Mouse (Mus musculus) retina, embryonic 14.5 days (tissue): Measurements from ENCODE around the gene Dcdc2b.

Experiments
- DNase-seq: peaks from one replicate; pipeline ENCODE4 v3.0.0-alpha.2; 2015; ENCODE audit warnings: low spot score

Dcdc2b gene

DNA sequence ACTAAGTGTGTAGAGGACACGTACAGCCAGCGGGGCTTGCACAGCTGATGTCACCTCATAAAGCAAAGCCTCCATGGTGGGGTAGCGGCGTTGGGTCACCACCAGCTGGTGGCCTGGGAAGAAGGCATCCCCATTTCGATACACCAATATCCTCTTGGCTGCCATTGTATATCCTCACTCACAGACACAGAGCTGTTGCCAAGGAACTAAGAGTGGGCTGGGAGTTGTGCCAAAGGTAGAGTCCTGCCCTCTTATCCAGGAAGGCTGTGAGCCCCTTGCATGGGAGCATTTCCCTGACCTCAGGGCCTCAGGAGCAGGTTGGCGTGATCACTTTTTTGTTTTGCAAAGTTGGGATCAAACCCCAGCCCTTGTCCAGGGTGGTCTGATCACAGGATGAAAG lies at the start of gene Dcdc2b:
Dcdc2b (minus strand) TSS at position 165 of the 400 bp plus-strand sequence.
- DNase-seq, result no peak

DNA sequence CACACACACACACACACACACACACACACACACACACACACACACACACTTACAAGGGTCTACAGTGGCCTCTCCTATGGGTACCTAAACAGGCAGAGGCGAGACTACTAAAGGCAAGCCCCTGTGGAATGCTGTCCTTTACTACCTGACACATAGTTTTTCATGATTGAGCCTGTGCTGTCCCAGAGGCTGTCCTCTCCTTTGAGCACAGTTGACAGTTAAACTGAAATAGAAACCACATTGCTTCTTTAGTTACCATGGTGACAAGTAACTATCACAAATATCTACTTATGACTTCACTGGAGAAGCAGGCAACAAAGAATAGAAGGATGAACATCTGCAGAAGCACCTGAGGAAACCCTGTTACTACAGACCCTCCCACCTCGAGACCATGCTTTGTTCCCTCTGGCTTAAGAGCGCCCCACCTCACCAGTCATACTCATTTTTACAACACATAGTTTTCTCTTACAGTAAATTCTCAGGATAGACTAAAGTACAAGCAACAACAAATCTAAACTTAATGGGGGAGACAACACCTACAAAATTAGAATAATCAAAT lies 48.3 kb upstream of the Dcdc2b start:
- DNase-seq, result no peak

DNA sequence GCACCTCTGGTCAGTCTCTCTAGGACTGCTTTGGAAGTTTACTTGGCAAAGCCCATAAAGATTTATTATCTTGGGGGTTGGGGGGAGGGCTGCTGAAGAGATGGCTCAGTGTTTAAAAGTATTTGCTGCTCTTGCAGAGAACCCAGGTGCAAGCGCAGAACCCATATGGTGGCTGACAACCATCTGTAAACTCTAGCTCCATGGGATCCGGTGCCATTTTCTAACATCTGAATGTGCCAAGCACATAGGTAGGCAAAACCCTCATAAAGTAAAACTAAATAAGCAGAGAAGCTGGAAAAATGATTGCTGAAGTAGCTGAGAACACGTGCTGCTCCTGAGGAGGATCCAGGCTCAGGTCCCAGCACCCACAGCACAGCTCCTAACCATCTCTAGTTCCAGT lies 47.5 kb upstream of the Dcdc2b start:
- no peak for DNase-seq

DNA sequence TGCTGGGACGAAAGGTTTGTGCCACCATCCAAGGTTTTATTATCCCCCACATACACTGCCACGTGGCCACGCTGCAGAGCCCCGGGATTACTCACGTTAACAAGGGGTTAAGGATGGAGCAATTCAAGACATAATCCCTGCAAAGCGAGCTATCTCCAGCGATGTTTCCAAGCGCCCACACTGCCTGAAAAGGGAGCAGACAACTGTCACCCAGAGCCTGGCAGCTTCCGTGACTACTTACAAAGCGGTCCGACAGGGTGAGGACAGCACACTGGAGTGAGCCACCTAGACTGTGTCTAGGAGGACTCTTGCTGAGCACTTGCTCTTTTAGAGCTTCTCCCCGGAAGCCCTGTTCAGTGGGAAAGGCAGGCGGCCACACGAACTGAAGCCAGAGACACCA lies 40.7 kb upstream of the Dcdc2b start:
- no peak for DNase-seq

DNA sequence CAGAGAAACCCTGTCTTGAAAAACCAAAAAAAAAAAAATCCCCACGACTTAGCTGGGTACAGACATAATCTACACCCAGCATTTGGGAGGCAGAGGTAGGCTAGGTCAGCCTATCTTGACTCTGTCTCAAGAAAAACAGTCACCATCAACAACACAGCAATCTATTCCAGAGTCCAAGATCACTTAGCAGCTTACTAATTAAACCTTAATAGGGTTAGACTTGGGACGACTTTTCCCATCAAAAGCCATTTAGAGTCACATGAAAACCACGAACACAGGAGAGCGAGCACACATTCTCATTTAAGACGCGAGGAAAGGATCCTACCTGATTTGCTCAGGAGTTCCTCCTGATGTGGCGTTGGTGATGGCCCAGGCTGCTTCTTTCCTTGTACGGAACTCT lies 36.3 kb upstream of the Dcdc2b start:
- no peak for DNase-seq

DNA sequence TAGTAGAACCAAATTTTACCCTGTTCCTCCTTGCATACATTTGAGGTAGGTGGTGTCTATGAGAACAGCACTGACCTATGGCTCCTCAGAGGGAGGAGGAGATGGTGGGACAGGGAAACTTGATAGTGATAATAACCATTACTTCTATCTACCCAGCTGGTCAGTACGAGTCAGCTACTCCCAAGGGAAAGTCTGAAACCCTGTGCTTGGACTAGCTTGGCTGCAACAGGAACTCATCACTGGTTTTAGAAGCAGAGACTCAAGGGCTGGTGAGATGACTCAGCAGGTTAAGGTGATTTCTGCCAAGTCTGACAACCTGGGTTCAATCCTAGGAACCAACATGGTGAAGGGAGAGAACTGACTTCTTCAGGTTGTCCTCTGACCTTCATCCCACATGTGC lies 34.6 kb upstream of the Dcdc2b start:
- DNase-seq, result no peak

DNA sequence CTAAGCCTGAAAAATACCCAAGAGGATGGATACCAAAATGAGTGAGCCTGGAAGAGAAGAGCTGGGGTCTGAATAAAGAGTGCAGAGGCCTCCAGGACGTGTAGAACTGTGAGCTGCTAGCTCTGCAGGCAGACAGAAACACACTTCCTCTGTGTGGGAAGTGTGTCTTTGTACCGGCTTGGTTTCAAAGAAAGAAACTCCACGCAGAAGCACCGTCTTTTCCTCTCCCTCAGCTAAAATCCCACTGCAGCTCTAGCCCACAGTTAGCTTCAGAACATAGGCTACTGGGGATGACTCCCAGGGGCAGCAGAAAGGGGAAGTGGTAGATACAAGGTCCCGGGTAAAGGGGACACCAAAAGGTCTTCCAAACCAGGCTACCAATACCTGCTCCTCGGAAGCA lies 31.1 kb upstream of the Dcdc2b start:
- DNase-seq, result no peak

DNA sequence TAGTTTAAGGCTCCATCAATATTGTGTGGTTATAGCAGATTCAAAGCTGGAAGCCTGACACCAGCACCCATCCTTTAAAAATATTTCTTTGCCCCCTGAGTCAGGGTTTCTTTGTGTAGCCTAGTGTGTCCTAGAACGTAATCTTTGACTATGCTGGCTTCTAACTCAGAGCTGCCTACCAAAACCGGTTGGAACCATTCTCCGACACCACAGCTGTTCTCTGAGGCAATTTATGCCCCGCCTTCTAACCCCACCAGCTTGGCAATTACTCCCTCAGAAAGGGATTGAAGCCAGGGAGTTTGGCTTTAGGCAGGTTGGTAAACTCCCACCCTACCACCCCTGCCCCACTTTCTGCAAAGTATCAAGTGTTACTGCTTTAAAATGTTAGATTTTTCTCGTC lies 27.7 kb upstream of the Dcdc2b start:
- DNase-seq, result no peak

DNA sequence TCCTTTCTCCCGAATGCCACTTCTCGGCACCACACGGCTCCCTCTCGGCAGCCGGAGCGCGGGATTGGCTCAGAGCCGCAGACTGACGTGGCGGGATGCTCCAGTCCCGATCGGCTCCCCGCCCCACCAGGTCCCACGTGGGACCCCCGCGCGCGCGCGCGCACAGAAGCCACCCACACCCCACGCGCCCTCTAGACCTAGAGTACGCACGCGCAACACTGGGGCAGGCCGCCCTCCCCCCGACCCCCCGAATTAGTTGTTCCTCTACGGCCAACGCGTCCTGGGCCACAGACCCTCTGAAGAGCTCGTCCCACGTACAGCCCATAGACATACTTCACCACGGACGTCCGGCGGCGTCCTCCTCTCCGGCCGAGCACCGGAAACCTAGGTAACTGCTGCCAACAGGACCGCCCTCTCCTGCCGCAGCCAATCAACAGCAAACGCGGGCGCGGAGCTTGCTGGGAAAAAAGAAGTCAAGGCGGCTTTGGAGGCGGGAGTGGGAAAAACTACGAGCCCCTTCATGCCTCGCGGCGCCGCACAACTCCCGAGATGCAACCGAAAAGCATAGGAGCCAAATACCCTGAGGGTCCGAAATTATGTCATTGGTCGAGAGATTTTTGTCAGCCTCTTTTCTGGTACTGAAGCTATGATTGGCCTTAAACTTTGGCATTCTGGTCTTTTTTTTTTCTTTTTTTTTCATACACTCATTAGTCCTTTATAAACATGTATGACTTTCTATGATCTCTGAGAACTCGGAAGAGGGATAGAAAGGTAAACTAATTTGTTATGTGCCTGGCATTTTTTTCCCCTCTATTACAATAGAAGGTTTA lies 26.8 kb upstream of the Dcdc2b start, which contains the start of gene Txlna:
Txlna (minus strand) TSS at position 428 of the 830 bp plus-strand sequence.
- peak; percentile 98 for DNase-seq

DNA sequence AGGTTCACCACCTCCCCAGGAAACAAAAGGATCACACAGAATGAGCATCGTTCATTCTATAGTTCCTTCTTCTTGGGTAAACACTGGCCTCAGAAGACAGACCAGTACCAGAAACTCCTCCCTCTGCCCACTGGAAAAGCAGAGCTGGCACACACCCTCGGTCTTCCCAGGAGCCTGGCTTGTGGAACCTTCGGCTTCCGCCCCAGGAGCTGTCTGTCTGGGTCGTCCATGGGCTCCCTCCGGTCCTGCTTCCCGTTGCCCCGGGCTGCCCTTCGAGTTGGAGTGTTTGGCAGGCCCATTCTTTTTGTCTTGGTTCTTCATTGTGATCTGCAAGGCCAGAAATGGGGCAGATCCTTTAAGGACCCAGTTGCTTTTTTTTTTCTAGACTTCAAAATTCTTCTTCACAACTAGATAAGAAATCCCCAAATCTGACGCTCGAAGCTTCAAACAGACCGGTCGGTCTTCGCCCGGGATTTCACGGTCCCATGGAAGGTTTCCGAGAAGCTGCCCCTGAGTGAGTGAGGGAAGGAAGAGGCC lies 26.1 kb upstream of the Dcdc2b start:
- DNase-seq, result no peak

DNA sequence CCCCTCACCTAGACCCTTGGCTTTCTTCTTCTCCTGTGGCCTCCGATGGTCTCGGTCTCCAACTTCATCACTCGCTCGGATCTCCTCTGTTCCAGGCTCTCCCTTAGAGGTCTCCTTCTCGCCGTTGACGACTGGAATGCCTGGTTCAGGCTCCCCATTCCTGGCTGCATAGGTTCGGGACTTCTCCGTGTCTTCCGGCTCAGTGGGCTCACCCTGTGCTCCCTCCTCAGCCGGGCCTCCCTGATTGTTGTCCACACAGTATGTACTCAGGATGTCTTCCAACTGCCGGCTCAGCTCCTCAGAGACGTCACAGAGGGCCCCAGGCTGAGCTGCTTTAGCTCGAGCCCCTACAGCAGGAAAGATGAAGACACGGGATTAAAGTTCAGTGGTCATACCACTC lies 25.2 kb upstream of the Dcdc2b start:
- DNase-seq, result no peak

DNA sequence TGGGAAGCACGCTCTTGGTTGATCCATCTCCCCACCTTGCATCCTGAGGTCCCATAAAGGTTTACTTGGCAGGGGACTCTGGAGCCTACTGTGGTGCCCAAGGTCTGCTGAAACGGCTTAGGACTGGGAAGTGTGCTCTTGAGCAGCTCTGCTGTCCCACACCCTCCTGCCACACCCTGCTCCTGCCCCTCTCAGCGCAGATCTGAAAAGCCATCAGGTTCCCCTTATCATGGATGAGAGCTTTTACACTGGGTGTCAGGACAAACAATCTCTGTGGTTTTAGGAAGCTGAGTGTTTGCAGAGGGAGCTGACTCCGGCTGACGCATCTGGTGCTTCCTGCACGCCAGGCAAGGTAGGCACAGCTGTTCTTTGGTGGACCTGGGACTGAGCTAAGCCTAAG lies 19.8 kb upstream of the Dcdc2b start:
- DNase-seq, result no peak

DNA sequence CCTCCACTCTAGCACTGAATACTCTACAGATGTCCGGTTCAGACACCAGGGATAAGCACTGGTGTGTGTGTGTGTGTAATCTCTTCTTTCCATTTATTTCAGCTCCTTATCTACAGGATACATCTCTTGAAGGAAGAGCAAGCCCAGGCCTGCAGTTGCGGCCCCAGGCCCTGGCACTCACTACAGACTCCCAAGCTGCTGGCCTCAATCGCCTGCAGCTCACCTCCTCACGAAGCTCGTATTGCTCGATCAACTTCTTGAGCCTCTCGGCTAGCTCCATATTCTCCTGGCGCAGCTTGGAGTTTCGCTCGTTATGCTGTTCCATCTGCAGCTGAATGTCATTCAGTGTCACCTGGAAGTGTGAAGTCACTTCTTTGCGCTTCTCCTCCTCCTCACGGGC lies 17.8 kb upstream of the Dcdc2b start:
- DNase-seq, result no peak

DNA sequence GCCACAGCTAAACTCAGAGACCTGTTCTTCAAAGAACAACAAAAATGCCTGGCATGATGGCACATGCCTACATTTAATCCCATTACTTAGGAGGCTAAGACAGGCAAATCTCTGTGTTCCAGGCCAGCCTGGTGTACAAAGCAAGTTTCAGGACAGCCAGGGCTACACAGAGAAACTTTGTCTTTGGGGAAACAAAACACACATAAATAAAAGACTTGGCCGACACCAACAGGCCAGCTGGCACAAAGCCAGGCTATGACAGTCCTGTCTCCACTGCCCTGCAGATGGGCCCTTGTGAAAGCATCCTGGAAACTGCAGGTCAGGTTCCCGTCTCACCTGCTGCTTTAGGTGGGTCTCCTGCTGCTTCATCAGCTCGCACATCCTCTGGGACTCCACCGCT lies 16.9 kb upstream of the Dcdc2b start:
- DNase-seq, result no peak

DNA sequence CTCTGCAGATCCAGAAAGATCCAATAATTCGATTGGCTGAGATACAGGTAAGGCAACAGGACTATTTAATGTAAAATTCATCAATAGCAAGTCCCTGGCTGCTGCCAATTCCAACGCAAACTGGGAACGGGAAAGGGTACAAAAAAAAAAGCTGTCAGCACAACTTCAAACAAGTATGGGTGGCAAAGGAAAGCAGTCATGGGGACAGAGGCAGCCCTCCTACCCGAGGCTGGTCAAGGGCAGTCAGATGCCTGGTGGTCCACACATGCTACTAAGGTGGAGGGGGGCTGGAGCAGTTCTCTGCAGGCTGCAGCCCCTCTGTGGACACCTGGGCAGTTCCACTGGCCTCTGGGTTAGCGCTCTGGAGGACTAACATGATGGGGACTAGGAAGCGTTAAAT lies 12.0 kb upstream of the Dcdc2b start:
- no peak for DNase-seq

DNA sequence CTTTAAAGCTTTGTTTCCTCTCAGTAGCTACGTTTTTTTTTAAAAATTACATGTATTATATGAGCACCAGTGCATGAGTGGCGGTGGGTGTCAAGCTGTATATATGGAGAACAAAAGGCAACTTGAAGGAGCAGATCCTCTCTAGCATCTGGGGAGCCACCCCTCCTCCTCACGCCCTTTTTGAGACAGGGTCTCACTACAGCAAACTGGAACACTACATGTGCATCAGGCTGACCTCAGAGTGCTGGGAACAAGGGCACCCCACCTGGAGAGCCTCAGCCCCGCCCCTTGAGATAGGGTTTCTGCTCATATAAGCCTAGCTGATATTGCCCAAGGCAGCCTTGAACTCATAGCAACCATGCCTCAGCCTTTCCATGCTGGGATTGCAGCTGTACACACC lies 11.4 kb upstream of the Dcdc2b start:
- DNase-seq, result peak; percentile 13

DNA sequence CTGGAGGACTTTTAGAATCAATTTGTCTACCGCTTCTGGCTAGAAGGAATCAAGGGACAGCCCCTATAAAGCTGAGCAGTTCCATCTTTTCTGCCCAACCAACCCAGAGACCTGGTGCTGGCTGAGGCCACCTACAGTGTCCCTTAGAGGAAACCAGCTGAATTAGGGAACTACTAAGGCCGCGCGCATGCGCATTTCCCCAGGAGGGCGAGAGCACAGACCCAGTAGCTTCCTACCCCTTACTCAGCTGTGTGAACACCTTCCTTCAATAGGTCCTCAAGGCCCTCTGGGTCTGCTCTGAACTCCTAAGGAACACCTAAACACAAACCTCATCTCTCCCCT lies 10.9 kb upstream of the Dcdc2b start:
- peak; percentile 22 for DNase-seq

DNA sequence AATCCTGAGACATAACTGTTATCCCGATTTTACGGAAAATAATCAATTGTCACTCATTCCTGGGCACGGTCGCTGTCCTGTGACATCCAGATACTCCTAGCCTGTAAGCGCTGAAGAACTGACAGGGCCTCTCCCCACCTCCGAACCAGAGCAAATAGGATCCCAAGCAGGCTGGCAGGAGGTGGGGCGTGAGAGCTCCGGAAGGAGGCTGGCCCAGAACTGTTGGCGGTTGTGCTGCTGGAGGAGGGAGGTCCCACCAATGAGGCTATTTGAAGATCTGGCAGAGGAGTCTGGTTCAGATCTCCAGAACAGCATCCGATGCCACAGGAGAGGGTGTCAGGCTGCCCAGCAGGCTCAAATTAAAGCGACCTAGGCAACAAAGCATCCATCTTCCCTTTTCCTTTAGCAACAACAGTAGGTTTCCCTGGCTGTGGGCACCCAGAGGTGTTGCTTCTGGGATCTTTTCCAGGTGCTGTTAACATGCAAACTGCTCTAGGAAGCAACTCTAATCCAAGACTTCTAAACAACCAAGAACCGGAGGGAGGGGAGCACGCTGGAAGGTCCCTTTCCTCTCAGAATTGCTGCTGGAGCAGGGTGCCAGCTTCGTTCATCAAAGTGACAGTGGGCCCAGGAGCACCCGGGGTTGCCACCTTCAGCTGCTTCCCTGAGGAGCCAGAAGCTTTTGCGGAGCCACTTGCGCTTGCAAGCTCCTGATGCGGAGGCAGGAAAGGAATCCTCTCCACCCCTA lies 10.4 kb upstream of the Dcdc2b start:
- DNase-seq, result peak; percentile 81

DNA sequence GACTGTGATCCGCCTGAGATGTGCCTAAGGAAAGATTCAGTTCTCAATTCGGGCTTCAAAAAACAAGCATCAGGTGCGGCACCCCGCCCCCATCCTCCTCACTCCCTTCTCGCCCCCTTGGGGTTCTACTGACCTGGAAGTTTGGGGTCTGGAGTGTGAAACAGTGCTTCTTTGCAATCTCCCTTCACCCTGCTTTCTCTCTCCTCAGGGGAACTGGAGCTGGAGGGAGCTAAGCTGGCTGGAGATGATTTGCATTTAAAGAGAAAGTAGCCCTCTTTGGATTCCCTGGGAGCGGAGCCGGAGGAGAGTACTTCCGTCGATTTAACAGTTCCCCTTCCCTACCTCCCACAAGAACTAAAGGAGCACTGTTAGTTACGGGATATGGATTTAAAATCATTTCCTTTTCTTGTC lies 9.6 kb upstream of the Dcdc2b start, which contains the start of gene Ccdc28b:
Ccdc28b (minus strand) TSS at position 267 of the 411 bp plus-strand sequence.
- peak; percentile 69 for DNase-seq

DNA sequence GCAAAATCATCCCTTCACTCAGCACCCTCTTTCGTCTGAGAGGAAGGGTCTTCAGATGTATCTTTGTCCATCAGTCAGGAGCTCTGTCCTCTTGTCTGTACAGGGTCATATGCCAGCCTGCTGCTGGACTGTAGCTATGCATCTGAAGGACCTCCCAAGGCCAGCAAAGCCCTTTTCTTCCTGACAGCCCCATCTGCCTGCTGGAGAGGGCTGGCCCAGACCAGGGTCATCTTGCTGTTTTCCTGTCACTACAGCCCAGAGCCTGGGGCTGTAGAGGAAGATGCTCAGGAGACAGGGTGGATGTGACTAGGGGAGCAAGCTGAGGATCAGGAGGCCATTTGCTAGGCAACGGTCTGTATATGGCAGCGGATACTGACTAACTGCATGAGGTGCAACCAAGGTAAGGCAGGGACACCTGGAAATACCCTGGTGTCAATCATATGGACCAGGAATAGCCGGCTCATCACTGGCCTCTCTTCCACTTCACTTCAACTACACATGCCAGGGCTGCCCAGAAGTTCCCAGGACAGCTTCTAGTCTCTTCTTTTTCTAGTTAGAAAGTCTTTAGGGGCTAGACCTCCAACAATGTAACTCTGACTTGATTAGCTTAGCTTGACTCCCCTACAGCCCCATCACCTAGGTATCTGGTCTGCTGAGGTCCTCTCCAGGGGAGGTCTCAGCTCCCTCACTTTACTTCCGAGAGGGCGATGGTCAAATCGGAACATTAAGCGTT lies 8.9 kb upstream of the Dcdc2b start:
- DNase-seq, result peak; percentile 20

DNA sequence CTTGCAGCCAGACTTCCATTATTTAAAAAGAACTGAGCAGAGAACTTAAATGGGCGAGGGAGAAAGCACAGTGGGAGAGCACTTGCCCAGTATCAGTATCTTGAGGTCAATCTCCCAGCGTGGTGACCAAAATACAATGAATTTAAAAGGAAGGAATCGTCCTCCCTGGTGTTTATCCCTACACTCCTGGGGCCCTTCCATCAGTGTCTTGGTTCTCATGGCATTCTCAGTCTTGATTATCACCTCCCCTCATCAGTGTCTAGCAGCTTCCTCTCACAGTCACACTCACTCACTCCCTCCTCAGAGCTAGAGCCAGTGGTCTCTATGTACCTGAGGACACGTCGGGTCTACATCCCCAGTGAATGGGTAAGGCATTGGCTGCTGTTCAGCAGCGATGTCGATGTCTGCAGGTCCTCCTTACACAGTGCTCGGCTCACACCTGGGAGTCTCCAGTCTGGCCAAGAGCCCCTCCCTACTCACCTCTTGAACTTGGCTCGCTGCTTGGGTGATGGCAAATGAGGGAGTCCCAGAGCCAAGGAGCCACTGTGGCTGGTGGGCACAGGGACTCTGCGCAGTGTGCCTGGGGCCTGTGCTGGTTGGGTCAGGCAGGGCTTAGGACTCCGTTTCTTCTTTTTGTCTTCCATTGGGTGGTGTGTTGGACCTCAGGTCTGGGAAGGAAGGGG lies 8.2 kb upstream of the Dcdc2b start:
- DNase-seq, result no peak
